Mouse (Mus musculus) liver, embryonic 16.5 days (tissue): ENCODE data around the gene Gm42906. TPM values are rescaled to one million over a fixed set of nuclear protein-coding genes. Genes with fewer than 3 reads are reported as not detected.

Experiments used
- ATAC-seq: fragments of 200-750 bp; cut with Nextera tagmentation; 2 replicates; pipeline ENCODE4 v1.8.0; 2017; ENCODE audit warnings: low read depth, mild to moderate bottlenecking, moderate number of reproducible peaks, moderate library complexity
- H3K27ac ChIP-seq: fragments of 300-500 bp; sonication (generic); 2 replicates; pipeline ENCODE4 v1.5.1; 2014; ENCODE audit warnings: mild to moderate bottlenecking, low read length
- H3K27me3 ChIP-seq: fragments of 300-500 bp; sonication (generic); 2 replicates; pipeline ENCODE4 v1.6.1; 2014; ENCODE audit warnings: low read depth, low read length, mixed read lengths; ENCODE audit not compliant: control insufficient read depth, insufficient read depth
- H3K36me3 ChIP-seq: fragments of 300-500 bp; sonication (generic); 2 replicates; pipeline ENCODE4 v1.6.1; 2014; ENCODE audit warnings: mild to moderate bottlenecking; ENCODE audit not compliant: control insufficient read depth, insufficient read depth
- H3K4me1 ChIP-seq: fragments of 300-500 bp; sonication (generic); 2 replicates; pipeline ENCODE4 v1.6.1; 2014; ENCODE audit warnings: low read depth, low read length, mixed read lengths; ENCODE audit not compliant: control insufficient read depth
- H3K4me2 ChIP-seq: fragments of 300-500 bp; sonication (generic); 2 replicates; pipeline ENCODE4 v1.6.1; 2014; ENCODE audit warnings: low read depth, low read length, mixed read lengths
- H3K4me3 ChIP-seq: fragments of 300-500 bp; sonication (generic); 2 replicates; pipeline ENCODE4 v1.5.1; 2014; ENCODE audit warnings: low read depth, mild to moderate bottlenecking, low read length
- H3K9ac ChIP-seq: fragments of 300-500 bp; sonication (generic); 2 replicates; pipeline ENCODE4 v1.6.1; 2014; ENCODE audit warnings: low read depth, low read length
- H3K9me3 ChIP-seq: fragments of 300-500 bp; sonication (generic); replicated peaks from 2 replicates; pipeline ENCODE4 v1.6.1; 2016; ENCODE audit warnings: low read length; ENCODE audit not compliant: control insufficient read depth
- WGBS: fragments of 180-500 bp; shearing (Covaris S2); extraction: QIAGEN DNeasy Blood & Tissue Kit; methylation state at CpG from one replicate; pipeline ENCODE4 v1.1.7; 2014; ENCODE audit not compliant: insufficient replicate concordance; 5-methylcytosine and 5-hydroxymethylcytosine counted together
- polyA plus RNA-seq: library from polyadenylated mRNA; unstranded; fragments of >200 nt; fragmentation: Nextera tagmentation; extraction: Ambion mirVana; gene quantifications from 2 replicates; pipeline ENCODE4 v1.2.1, GENCODE M21; 2015

Gene Gm42906
- polyA plus RNA-seq, 1 experiment from 2014 or later, result not detected

- Histone ChIP-seq H3K36me3 (no peaks in the 10 kb centered on the region), H3K4me2 (no peak overlapping the region), H3K9ac (no peak overlapping the region), H3K4me3 (no peak overlapping the region), H3K4me1 (peaks cover 21% of the 10 kb centered on the region), H3K27ac (no peak overlapping the region), H3K9me3 (no peaks in the 10 kb centered on the region), H3K27me3 (no peaks in the 10 kb centered on the region)
- ATAC-seq, result no peak
- WGBS, result 69% methylated on average over 5 of the region's 5 CpGs
Observed at GRCm38 (mm10) chr5:151245571-151245970, 182.4 kb downstream of the Gm42906 start.

- Histone ChIP-seq H3K9me3 (no peaks in the 10 kb centered on the region), H3K4me1 (no peaks in the 10 kb centered on the region), H3K9ac (no peak overlapping the region), H3K27ac (no peak overlapping the region), H3K4me3 (no peak overlapping the region), H3K4me2 (no peak overlapping the region), H3K27me3 (peaks cover 7% of the 10 kb centered on the region), H3K36me3 (no peaks in the 10 kb centered on the region)
- WGBS, result 47% methylated on average over 9 of the region's 9 CpGs
- no peak for ATAC-seq
Observed at GRCm38 (mm10) chr5:151238730-151239129, 189.2 kb downstream of the Gm42906 start.

- Histone ChIP-seq H3K27me3 (peaks cover 18% of the 10 kb centered on the region), H3K4me3 (no peak overlapping the region), H3K9me3 (no peaks in the 10 kb centered on the region), H3K4me2 (no peak overlapping the region), H3K27ac (no peak overlapping the region), H3K9ac (no peak overlapping the region), H3K36me3 (no peaks in the 10 kb centered on the region), H3K4me1 (peaks cover 2% of the 10 kb centered on the region; the same call in 1 of the 2 replicates)
- WGBS, result 58% methylated on average over 5 of the region's 5 CpGs
- ATAC-seq, result no peak
Observed at GRCm38 (mm10) chr5:151236411-151236810, 191.6 kb downstream of the Gm42906 start.

GRCm38 (mm10) chr5:151233400-151234031 lies 194.4 kb downstream of the Gm42906 start, which contains the start of gene Stard13:
TSS of gene Stard13 (minus strand) at chr5:151233836.
- peak; percentile 55 for ATAC-seq
- H3K27ac ChIP-seq, result no peak within 1 kb of the TSS
- no peaks in the 10 kb centered on the region for H3K9me3 ChIP-seq
- H3K36me3 ChIP-seq, result no peaks in the 10 kb centered on the region
- peak within 1 kb of the TSS; percentile 65 for H3K4me2 ChIP-seq
- H3K4me3 ChIP-seq, result peak within 1 kb of the TSS; percentile 55
- H3K27me3 ChIP-seq, result peaks cover 18% of the 10 kb centered on the region
- peak within 1 kb of the TSS; percentile 52 for H3K9ac ChIP-seq
- under 1% methylated on average over 49 of the region's 49 CpGs for WGBS
- peaks cover 2% of the 10 kb centered on the region; the same call in 1 of the 2 replicates for H3K4me1 ChIP-seq

GRCm38 (mm10) chr5:151232576-151233299 lies 195.2 kb downstream of the Gm42906 start:
- Histone ChIP-seq H3K27ac (no peak overlapping the region), H3K36me3 (no peaks in the 10 kb centered on the region), H3K4me2 (peak overlapping the region; percentile 65), H3K27me3 (peaks cover 18% of the 10 kb centered on the region), H3K4me1 (peaks cover 2% of the 10 kb centered on the region; the same call in 1 of the 2 replicates), H3K9ac (no peak overlapping the region; the same call in 1 of the 2 replicates), H3K4me3 (peak overlapping the region; percentile 55), H3K9me3 (no peaks in the 10 kb centered on the region)
- ATAC-seq, result no peak
- WGBS, result 27% methylated on average over 8 of the region's 13 CpGs

- Histone ChIP-seq H3K9ac (no peak overlapping the region), H3K27me3 (peaks cover 18% of the 10 kb centered on the region), H3K36me3 (no peaks in the 10 kb centered on the region), H3K9me3 (no peaks in the 10 kb centered on the region), H3K4me2 (no peak overlapping the region), H3K4me3 (no peak overlapping the region), H3K4me1 (peaks cover 2% of the 10 kb centered on the region; the same call in 1 of the 2 replicates), H3K27ac (no peak overlapping the region)
- no peak for ATAC-seq
- WGBS, result 68% methylated on average over 7 of the region's 7 CpGs
Observed at GRCm38 (mm10) chr5:151231861-151232260, 196.1 kb downstream of the Gm42906 start.

GRCm38 (mm10) chr5:151231411-151231810 lies 196.6 kb downstream of the Gm42906 start:
- 53% methylated on average over 4 of the region's 4 CpGs for WGBS
- no peak overlapping the region for H3K9ac ChIP-seq
- no peak overlapping the region for H3K4me3 ChIP-seq

GRCm38 (mm10) chr5:151230427-151230826 lies 197.5 kb downstream of the Gm42906 start:
- peaks cover 2% of the 10 kb centered on the region; the same call in 1 of the 2 replicates for H3K4me1 ChIP-seq
- no peaks in the 10 kb centered on the region for H3K36me3 ChIP-seq
- 65% methylated on average over 4 of the region's 4 CpGs for WGBS
- H3K27ac ChIP-seq, result no peak overlapping the region
- no peak overlapping the region for H3K4me2 ChIP-seq
- H3K4me3 ChIP-seq, result no peak overlapping the region
- H3K27me3 ChIP-seq, result peaks cover 18% of the 10 kb centered on the region
- ATAC-seq, result no peak
- H3K9ac ChIP-seq, result no peak overlapping the region
- H3K9me3 ChIP-seq, result no peaks in the 10 kb centered on the region

More at GRCm38 (mm10) chr5:151231411-151231810, 196.6 kb downstream of the Gm42906 start:
- no peak overlapping the region for H3K27ac ChIP-seq
- H3K36me3 ChIP-seq, result no peaks in the 10 kb centered on the region
- no peaks in the 10 kb centered on the region for H3K9me3 ChIP-seq
- no peak for ATAC-seq
- H3K27me3 ChIP-seq, result peaks cover 18% of the 10 kb centered on the region
- no peak overlapping the region for H3K4me2 ChIP-seq
- H3K4me1 ChIP-seq, result peaks cover 2% of the 10 kb centered on the region; the same call in 1 of the 2 replicates
